Mouse (Mus musculus) lung, postnatal 10 days (tissue): ENCODE results near the gene Pitpnm1.

Experiments used
- DNase-seq: peaks from one replicate; pipeline ENCODE4 v3.0.0; 2021

Gene Pitpnm1

DNA sequence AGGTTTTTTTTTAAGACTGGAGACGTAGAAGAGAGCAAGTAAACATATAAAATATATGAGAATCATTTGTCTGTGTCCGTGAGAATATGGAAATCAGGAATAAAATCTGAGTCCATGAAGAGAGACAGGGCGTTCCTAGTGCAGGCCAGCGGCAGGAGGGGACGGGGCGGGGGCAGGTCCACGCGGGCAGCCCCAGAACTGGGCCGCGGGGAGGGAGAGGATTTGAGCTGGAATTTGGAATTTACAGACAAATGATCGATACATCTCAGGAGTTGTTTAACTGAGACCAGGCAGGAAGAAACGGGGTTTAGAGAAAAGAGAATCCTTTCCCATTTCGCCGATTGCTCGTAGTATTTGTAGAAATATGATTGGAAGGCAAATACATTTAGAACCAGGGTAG, 29.5 kb upstream of the Pitpnm1 start:
- DNase-seq = no peak

DNA sequence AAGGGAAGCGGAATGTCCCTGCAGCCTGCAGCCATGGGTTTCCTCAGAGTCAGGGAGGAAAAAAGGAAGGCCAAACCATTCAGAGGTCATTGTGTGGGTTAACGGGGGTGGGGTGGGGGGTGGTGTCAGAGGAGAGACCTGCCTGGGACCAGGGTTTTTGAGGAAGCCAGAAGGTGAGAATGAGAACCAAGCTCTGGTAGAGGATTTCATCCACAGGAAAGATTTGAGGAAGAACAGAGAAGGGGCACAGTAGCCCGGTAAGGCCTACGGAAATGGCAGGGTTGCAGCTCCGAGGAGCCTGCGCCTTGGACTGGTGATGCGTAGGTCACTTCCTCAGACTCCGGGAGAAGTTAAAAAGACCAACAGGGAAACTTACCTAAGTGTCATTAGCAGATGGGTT, 29.0 kb upstream of the Pitpnm1 start:
- DNase-seq = no peak

DNA sequence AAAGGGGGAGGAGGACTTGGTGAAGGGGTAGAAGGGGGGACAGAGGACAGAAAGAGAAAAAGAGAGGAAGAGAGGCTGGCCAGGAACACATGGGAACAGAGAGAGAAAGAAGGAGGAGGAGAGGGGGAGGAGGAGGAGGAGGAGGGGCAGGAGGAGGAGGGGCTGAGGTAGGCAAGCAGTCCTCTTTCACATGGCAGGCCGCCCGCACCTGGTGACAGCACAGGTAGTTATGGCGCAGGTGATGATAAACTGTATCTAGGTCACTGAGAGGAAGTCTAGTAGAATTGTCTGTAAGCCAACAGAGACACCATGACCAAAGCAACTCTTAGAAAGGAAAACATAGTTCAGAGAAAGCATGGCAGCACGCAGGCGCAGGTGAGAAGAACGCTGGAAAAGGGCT, 28.4 kb upstream of the Pitpnm1 start:
- no peak for DNase-seq

DNA sequence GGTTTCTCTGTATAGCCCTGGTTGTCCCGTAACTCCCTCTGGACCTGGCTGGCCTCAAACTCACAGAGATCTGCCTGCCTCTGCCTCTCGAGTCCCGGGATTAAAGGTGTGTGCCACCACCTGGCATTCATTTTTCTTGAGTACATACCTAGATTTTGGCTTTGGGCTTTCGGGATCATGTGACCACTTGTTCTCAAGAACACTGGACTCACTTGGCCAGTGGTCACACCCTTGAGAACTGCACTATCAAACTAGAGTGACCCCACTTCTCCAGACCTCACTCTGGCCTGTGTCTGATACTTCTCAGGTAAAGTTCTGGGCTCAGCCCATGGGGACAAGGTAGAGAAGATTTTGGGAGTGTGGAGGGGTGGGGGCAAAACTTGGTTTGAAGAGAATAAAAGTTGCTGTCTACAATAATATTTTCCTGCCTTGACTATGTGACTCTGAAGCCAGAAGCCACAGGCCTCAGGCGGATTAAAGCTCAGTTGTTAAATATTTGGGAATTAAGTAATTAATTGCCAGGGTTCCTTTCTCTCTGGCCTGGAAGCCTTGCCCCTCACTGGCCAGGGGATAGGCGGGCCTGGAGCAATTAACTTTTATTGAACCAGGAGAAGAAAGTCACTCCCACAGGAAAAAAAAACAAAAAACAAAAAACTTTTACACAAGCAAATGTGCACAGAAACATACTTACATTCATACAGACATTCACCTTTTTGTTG, 26.9 kb upstream of the Pitpnm1 start:
- DNase-seq = no peak

DNA sequence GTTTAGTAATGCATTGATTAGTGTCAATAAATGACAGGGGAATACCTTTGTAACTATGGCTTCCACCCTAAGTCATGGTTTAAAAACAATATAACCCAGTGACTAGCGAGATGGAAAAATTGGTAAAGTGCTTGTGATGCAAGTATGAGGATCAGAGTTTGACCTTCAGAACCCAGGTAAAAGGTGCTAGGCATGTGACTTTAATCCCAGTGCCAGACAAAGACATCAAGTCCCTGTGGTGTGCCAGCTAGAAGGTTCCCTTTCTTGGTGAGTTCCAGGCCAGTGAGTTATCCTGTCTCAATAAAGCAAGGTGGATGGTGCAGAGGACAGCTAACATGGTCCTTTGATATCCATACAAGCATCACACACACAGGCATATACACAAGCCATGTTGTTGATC, 24.3 kb upstream of the Pitpnm1 start:
- DNase-seq = no peak

DNA sequence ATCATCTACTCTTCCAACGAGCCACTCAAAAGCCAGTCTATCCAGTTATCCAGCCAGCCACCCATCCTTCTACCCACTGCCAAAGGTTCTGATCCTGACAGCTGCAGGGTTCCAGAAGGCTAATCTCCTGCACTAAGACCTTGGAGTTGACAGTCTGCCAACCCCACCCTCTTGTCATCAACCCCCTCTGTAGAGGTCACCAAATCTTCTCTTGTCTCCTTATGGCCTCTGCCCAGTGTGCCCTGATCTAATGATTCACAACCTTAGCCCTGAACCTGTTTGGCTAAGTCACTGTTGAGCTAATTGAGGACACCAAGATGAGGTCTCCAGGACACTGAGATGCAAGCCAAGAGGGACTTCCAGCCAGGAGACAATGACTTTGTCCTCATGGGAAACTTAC, 20.2 kb upstream of the Pitpnm1 start:
- no peak for DNase-seq

DNA sequence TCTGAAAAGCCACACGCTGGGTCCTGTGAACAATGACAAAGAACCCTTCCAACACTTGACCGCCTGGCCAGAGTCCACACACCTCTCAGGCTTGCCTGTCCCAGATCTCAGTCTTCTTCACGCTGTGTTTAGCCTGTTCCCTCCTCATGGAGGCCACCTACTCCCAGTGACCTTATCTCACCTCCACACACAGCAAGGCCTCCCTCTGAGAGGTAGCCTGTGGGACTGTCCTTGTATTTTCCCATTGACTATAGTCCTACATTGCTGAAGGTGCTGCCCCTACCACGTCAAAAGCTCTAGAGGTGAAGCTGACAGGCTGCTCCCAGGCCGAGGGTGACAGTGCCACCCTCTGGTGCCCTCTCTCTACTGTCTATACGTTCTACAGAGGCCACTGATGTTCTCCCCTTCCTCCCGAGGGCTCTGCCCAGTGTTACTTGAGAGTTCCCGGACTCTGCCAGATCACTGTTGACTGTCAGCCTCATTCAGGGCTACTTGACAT, 19.2 kb upstream of the Pitpnm1 start:
- no peak for DNase-seq

DNA sequence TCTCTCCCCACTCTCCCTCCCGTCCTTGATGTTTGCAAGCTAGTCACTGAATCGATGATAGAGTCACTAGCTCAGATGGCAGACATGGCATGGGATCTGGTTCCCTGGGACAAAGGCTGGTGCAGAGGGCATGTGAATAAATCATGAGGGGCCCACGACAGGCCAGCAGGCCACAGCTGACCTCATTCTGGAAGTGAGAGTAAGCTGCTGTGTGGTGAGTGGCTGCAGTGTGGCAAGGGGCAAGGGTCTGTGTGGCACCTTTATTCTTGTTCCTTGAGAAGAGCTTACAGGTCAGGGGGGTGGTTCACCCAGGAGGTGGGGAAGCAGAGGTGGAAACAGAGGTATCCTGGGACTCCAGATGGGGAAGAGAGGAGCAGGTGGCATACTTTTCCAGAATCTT, 18.4 kb upstream of the Pitpnm1 start, which contains the start of gene Cabp2:
Gene Cabp2, plus strand, starts transcription at position 185 of the 400 bp plus-strand sequence.
- DNase-seq = no peak

DNA sequence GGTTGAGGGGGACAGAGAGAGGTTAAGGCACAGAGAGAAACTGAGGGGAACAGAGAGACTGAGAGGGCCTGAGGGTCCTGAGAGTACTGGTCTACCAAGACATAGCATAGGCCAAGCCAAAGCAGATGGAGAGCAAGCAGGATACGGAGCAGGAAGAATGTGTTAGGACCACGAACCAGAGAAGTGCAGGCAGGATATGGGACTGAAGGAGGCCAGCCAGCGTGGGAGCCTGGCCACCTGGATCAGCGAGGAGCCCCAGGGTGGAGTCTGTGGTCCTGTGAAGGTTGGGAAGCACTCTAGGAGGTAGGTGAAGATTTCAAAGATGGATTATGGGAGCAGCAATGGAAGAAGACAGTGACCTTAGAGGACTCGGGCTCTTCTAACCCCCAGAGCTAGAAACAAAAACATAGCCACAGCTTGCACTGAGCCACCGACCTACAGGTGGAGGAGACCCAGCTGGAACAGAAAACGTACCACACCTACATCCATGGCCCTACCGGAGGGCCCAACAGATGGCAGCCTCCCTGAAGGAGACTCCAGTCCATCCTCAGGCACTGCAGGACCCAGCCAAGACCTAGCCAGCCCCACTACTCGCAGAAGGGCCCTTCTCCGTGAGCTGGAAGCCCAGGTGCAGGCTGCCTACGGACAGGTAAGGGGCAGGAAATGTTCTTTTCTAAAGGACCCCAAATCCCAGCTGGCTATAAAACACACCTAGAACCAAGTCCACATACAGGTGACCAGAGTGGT, 17.4 kb upstream of the Pitpnm1 start:
- DNase-seq = no peak

DNA sequence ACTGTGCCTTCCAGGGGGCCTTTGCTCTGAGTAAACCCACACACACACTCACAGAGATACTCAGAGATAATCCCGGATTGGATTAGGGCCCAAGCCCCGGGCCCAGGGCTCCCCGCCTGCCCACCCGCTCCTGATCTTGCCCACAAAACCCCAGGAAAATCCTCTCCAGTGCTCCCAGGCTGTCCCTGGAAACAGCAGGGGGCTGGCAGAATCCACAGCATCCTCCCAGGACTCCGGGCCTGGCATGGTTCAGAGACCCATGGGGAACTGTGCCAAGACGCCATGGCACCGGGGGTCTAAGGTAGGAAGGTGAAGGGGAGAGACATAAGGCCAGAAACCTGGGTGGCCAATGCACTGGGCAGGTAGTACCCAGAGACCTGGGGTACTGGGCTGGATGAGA, 16.5 kb upstream of the Pitpnm1 start:
- DNase-seq = no peak

DNA sequence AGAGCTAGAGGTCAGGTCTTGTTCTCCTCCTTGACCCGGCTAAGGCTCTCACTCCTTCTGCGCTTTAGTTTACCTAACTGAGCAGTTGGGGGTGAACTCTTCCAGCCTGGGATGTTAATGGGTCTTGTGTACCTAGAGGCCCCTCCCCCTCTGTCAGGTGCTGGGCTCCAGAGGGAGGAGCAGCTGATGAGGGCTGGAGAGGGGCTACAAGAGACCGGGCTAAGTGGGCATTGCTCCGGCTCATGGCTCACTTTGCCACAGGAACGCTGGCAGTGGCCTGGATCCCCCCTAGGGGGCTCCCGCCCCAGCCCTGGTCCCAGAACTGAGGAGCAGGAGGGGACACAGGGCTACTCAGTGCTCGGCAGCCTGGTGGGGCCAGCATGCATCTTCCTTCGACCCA, 16.0 kb upstream of the Pitpnm1 start:
- no peak for DNase-seq

DNA sequence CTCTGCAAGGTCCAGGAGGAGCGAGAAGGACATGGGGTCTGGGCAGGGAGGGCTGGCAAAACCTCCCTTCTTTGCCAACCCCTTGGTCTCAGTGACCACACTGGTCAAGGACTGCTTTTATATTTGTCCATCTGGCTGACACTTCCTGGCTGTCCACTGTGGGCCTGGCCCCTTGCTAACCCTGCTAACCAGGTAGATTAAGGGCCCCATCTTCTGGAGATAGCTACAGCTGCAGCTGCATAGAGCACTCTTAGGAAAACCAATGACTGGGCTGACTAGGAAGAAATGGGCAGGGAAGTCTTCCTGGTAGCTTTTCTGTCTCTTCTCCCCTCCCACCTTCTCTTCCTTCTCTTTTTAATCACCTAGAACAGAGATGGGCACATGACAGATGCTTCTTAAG, 14.8 kb upstream of the Pitpnm1 start:
- DNase-seq = no peak

DNA sequence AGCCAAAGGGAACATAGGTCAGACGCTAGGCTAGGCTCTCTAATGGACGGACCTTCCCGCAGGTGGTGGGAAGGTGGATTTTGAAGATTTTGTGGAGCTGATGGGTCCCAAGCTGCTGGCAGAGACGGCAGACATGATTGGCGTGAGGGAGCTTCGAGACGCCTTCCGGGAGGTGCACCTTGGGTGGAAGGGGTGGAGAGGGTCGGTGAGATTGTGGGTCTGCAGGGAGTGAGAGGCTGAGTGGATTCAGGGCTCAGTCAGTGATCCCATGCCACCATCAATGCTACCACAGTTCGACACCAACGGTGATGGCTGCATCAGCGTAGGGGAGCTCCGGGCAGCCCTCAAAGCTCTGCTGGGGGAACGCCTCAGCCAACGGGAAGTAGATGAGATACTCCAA, 13.6 kb upstream of the Pitpnm1 start:
- DNase-seq = no peak

DNA sequence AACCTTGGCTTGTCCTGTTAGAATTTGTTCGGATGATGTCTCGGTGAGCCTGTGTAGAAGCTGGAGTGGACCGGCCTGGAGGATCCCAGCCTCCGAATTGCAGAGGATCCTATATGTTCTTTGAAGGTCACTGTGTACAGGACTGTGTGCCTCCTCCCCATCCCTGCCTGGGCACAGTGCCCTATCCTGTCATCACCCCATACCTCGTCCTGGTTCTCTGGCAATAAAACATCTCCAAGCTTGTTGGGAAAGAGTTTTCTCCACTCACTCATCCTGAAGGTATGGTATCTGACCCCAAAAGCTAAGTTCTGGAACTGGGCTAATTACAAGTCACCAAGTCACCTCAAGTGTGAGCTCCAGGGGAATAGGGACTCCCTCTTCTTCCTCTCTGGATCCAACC, 12.7 kb upstream of the Pitpnm1 start:
- DNase-seq = no peak

DNA sequence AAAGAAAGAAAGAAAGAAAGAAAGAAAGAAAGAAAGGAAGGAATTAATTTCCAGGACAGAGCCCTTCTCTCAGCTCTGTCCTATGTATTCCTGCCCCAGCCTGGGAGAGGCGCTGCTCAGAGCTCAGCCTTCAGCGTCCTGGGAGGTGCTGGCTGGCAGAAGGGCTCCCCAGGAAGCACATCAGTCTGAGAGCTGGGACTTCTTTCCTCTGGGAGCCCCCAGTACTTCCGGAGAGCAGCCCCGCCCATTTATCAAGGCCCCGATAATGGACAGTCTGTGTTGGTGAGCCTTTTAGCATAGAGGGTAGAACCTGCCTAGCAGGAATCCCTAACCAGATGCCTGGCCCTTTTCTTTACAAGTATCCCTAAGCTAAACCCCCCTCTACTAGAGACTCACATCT, 11.7 kb upstream of the Pitpnm1 start:
- DNase-seq = no peak

DNA sequence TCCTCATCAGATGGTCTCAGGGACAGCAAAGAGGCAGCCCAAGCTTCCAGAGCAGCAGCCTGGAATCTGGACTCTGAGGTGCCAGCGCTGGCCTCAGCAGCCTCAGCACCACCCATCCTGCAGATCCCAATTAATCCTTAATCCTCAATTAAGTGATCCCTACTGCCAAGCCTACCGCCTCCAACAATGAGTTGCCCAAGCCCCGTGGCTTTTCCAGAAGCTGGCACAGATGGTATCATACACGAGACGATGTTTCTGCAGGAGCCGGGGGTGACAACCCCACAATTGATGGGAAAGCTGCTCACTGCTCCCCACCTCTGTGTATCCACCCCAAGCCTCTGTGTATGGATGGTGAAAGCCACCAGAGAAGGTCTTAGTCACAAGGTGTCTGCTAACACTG, 10.7 kb upstream of the Pitpnm1 start:
- DNase-seq = no peak

DNA sequence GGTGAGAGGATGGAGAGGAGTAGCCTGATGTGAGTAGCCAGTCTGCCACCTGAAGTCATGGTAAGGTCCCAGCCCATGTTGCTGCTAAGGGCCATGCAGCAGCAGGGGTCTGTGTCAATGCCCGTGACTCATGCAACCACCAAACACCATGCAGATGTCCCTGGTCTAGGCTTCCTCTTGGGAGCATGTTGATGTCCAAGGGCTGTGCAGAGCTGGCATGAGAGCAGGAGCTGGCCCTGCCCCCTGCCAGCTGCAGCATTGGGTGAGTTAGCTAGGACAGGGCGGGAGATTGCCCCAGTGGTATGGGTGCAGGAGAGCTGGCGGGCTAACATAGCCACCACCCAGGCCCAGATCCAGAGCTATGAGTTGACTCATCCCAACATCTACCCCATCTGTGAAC, 9.4 kb upstream of the Pitpnm1 start:
- DNase-seq = no peak

DNA sequence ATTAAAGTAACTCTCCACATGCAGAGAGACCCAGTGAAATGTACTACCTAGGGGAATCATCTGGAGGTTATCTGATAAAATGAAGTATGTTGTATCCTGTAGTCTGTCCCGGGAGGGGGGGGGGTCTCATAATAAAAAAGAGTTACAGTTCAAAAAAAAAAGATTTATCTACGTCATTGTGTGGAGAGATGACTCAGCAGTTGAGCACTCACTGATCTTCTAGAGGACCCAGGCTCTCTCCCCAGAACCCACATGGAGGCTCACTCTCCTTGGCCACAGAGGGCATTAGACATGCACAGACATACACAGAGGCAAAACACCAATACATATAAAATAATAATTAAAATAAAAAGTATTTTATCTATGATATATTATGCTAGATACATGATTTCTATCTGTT, 8.4 kb upstream of the Pitpnm1 start:
- no peak for DNase-seq

DNA sequence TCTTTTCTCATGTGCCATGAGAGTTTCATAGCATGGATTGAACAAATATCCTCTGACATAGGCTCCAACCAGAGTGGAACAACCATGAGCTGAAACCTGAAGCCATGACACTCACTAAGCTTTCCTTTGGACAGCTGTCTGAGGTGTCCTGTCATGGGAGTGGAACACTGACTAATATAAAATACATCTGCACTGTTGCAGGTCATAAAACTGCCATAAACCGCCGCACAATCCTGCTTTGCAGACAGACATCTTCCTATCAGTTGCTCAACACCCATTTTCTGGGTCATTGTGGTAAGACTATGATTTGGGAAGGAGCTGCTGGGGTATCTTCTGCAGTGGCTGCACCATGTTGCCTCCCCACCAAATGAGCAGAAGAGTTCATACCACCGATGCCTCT, 7.0 kb upstream of the Pitpnm1 start:
- DNase-seq = no peak

DNA sequence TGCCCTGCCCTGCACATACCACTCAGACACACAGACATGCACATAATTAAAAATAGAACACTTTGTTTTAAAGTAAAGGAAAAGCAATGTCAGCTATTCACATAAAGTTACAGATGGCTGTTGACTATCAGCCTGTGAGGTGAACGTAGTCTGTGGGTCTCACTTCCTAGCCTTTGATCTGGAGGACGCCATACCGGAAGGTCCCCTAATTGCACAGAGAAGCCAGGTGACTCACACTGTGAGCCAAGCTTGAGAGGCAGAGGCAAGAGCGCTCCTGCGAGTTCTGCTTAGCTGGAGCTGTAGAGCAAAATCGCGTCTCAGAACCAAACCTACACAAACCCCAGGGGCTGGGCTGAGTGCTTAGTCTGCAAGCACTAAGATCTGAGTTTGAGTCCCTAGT, 6.0 kb upstream of the Pitpnm1 start:
- no peak for DNase-seq

DNA sequence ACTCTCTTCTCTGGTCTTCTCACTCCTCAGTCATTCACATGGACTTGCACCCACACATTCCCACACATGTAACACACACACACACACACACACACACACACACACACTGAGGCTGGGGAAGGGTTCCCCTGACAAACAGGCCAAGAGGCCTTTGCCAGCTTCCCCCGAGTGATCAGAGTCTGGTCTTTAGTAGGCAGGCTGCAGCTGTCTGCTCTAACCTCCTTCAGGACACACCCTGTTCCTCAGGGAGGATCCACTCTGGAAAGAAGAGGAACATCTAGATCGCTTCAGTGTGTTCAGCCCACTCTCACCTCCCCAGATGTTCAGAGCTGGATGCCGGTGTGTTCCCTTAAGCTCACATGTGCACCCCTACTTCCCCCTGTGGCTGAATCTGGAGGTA, 5.5 kb upstream of the Pitpnm1 start:
- DNase-seq = no peak

DNA sequence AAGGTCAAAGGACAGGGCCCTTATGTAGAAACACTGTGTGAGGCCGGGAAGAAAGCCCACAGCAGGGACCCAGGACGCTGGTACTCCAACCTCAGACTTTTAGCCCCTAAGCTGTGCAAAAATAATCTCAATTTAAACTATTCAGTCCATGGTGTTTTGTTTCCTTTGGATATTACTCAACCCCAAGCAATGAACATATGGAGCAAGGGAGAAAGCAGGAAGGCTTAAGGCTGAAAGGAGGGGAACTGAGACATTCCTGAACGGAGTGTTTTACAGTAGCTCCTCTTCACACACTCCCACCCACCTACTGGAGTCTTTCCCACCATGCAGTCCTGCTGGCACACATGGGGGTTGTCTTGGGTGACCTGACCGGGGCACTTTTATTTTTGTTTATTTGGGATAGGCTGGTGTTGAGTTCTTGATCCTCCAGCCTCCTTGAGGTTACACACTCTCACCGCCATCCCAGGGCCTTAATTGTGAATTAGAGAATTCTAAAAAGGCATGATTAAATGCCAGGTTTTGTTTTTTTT, 5.0 kb upstream of the Pitpnm1 start:
- no peak for DNase-seq

DNA sequence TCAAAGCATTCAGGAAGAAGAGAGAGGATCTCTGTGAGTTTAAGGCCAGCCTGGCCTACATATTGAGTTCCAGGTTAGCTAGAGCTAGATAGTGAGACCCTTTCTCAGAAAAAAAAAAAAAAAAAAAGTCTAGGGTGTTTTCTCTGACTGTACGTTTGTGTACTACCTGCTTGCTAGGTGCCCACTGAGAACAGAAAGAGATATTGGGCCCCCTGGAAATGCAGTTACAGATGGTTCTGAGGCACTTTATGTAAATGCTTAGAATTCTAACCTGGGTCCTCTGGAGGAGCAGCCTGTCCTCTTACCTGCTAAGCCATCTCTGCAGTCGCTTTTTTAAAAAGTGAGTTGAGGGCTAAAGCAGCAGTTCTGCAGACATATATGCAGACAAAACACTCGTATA, 4.0 kb upstream of the Pitpnm1 start:
- DNase-seq = no peak
